In the genomic region with DNA sequence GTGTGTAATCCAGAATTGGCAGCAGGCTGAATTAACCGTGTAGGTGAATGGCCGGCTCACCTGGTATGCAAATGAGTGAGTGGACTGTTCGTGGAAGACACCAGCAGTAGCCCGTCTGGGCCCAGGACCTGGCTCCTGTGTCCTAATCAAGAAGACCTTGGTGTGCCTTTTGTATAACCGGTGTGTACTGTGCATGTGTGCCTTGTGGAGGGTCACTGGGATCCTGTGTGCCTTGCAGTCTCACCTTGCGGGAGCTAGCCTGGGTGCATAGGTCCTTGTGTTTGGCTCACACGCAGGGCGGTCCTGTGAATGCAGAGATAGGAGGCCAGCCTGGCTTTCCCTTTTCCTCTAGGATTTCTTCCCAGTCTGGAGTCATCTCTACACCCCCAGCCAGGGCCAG, we compare ENCODE assay signal across 20 mouse cellular contexts. TPM values are rescaled to one million over a fixed set of nuclear protein-coding genes. Genes with fewer than 3 reads are reported as not detected.
A peak's percentile ranks its signal among the peaks of the same experiment; 100 is the strongest.
DNase-seq lines count a peak whose midpoint lies in the region; ATAC-seq and TF ChIP-seq lines count a peak whose summit lies in the region.
"Had no signal": no experiment of that assay in that cellular context is flagged by ENCODE, and none has a peak within 500 bp of the region (broad histone marks: within the 10 kb centered on the region; RNA-seq: fewer than 3 reads in every experiment).

No protein-coding gene starts in this region.

- peak; percentile 55 for DNase-seq in brain, adult 2 months (ENCODE audit: low read depth, low spot score)
- no peak for DNase-seq in hindbrain, embryonic 10.5 days (ENCODE audit: low spot score)
- no peak for DNase-seq in heart, postnatal 14 days
- no peak for DNase-seq in thymus, postnatal 0 days (ENCODE audit: low spot score)
- no peak for DNase-seq in gastrocnemius, postnatal 25 days
- DNase-seq: kidney, adult 18-20 months; liver, embryonic 13.5 days; lung, postnatal 14 days; spleen, adult 18-20 months had no signal

- ATAC-seq in midbrain, embryonic 13.5 days = no peak
- no peak for ATAC-seq in intestine, postnatal 0 days
- ATAC-seq: activated CD4-positive, CD25-positive, alpha-beta regulatory T cell, adult 4 months; CD4-positive, CD25-positive, alpha-beta regulatory T cell, adult 4 months had no signal

- no peak for TF ChIP-seq CTCF in cortical plate, adult 2 months (IDR thresholded peaks at IDR 0.05; ENCODE audit: extremely low read depth, insufficient read depth, low read length)
- no peak for TF ChIP-seq CTCF in intestine, postnatal 0 days (IDR thresholded peaks at IDR 0.05; ENCODE audit: low read depth)

- no peak for TF ChIP-seq POLR2A in cortical plate, adult 2 months (IDR thresholded peaks at IDR 0.05; ENCODE audit: extremely low read depth, insufficient read depth, low read length)

- no peaks in the 10 kb centered on the region for H3K9me3 ChIP-seq in hindbrain, embryonic 10.5 days
- no peaks in the 10 kb centered on the region for H3K9me3 ChIP-seq in midbrain, embryonic 13.5 days
- H3K9me3 ChIP-seq in intestine, postnatal 0 days (ENCODE audit: control insufficient read depth) = no peaks in the 10 kb centered on the region
- H3K9me3 ChIP-seq: liver, embryonic 13.5 days had no signal

- 85% methylated on average over 8 of the region's 8 CpGs for WGBS in hindbrain, embryonic 10.5 days
- WGBS in midbrain, embryonic 13.5 days = 84% methylated on average over 8 of the region's 8 CpGs
- WGBS in intestine, postnatal 0 days = 75% methylated on average over 8 of the region's 8 CpGs

- peaks cover 25% of the 10 kb centered on the region for H3K4me1 ChIP-seq in cortical plate, adult 2 months (ENCODE audit: control insufficient read depth, insufficient read depth, low read length)
- peaks cover 47% of the 10 kb centered on the region for H3K4me1 ChIP-seq in hindbrain, embryonic 10.5 days (replicated peaks)
- peaks cover 60% of the 10 kb centered on the region for H3K4me1 ChIP-seq in midbrain, embryonic 13.5 days (replicated peaks)
- peaks cover 4% of the 10 kb centered on the region for H3K4me1 ChIP-seq in intestine, postnatal 0 days (replicated peaks; ENCODE audit: control insufficient read depth, insufficient read depth, low read length)

- intact Hi-C loops in heart, postnatal 14 days (cut with DNase I) = no loop called here

- peak overlapping the region; percentile 84 for H3K9ac ChIP-seq in midbrain, embryonic 13.5 days (replicated peaks)
- no peak overlapping the region for H3K9ac ChIP-seq in intestine, postnatal 0 days (ENCODE audit: low read depth, low read length)
- H3K9ac ChIP-seq: liver, embryonic 13.5 days had no signal

- H3K36me3 ChIP-seq in hindbrain, embryonic 10.5 days = peaks cover 9% of the 10 kb centered on the region; the same call in 1 of the 2 replicates
- peaks cover 11% of the 10 kb centered on the region for H3K36me3 ChIP-seq in midbrain, embryonic 13.5 days
- no peaks in the 10 kb centered on the region for H3K36me3 ChIP-seq in intestine, postnatal 0 days (ENCODE audit: control insufficient read depth, insufficient read depth)
- H3K36me3 ChIP-seq: liver, embryonic 13.5 days had no signal

- no peak overlapping the region for H3K27ac ChIP-seq in cortical plate, adult 2 months (ENCODE audit: insufficient read depth, low read length)
- peak overlapping the region; percentile 88; the same call in 1 of the 2 replicates for H3K27ac ChIP-seq in hindbrain, embryonic 10.5 days
- peak overlapping the region; percentile 45; the same call in 1 of the 2 replicates for H3K27ac ChIP-seq in midbrain, embryonic 13.5 days
- H3K27ac ChIP-seq in intestine, postnatal 0 days (ENCODE audit: low read depth, low read length) = no peak overlapping the region
- H3K27ac ChIP-seq: liver, embryonic 13.5 days; stomach, postnatal 0 days had no signal

- H3K4me3 ChIP-seq in cortical plate, adult 2 months (ENCODE audit: insufficient read depth, low read length) = peak overlapping the region; percentile 89
- peak overlapping the region; percentile 66 for H3K4me3 ChIP-seq in hindbrain, embryonic 10.5 days
- H3K4me3 ChIP-seq in midbrain, embryonic 13.5 days (replicated peaks) = peak overlapping the region; percentile 68
- no peak overlapping the region for H3K4me3 ChIP-seq in intestine, postnatal 0 days (ENCODE audit: low read depth, low read length)
- H3K4me3 ChIP-seq: liver, embryonic 13.5 days had no signal

- peaks cover 73% of the 10 kb centered on the region for H3K27me3 ChIP-seq in hindbrain, embryonic 10.5 days (ENCODE audit: insufficient read depth, poor library complexity, severe bottlenecking)
- peaks cover 32% of the 10 kb centered on the region for H3K27me3 ChIP-seq in midbrain, embryonic 13.5 days
- peaks cover 42% of the 10 kb centered on the region for H3K27me3 ChIP-seq in intestine, postnatal 0 days (replicated peaks; ENCODE audit: control insufficient read depth, insufficient read depth, low read length)

- peak overlapping the region; percentile 77 for H3K4me2 ChIP-seq in midbrain, embryonic 13.5 days (replicated peaks)
- H3K4me2 ChIP-seq in intestine, postnatal 0 days (replicated peaks; ENCODE audit: low read depth) = no peak overlapping the region

RNA-seq across cellular contexts. Expression of gene Gprin1, which starts 1.5 kb away (rescaled TPM):
- 57.2 and 62.1 TPM in 2 replicates for polyA plus RNA-seq in cortical plate, adult 2 months (2012; rRNA removed)
- 1.2 and 2.5 TPM in 2 replicates for polyA plus RNA-seq in hindbrain, embryonic 10.5 days (2016; fragmentation: Nextera tagmentation; extraction: Ambion mirVana)
- polyA plus RNA-seq in midbrain, embryonic 13.5 days (2015; fragmentation: Nextera tagmentation; extraction: Ambion mirVana) = 5.1 and 5.8 TPM in 2 replicates
- not detected for total RNA-seq in heart, postnatal 14 days (2021)
- polyA plus RNA-seq in thymus, postnatal 0 days (2015; fragmentation: Nextera tagmentation; extraction: Ambion mirVana) = 0.77 and 1.0 TPM in 2 replicates
- polyA plus RNA-seq in intestine, postnatal 0 days (2015; fragmentation: Nextera tagmentation; extraction: Ambion mirVana) = 0.50 and 0.59 TPM in 2 replicates
- not detected for total RNA-seq in gastrocnemius, postnatal 25 days (2021)
- polyA plus RNA-seq: activated CD4-positive, CD25-positive, alpha-beta regulatory T cell, adult 4 months; CD4-positive, CD25-positive, alpha-beta regulatory T cell, adult 4 months; heart, embryonic 16.5 days had no signal

RNA-seq across cellular contexts. Expression of gene Sncb, which starts 18.2 kb away (rescaled TPM):
- polyA plus RNA-seq in cortical plate, adult 2 months (2012; rRNA removed) = 734 and 773 TPM in 2 replicates
- 2.3 and 2.4 TPM in 2 replicates for polyA plus RNA-seq in hindbrain, embryonic 10.5 days (2016; fragmentation: Nextera tagmentation; extraction: Ambion mirVana)
- polyA plus RNA-seq in midbrain, embryonic 13.5 days (2015; fragmentation: Nextera tagmentation; extraction: Ambion mirVana) = 8.9 and 10.0 TPM in 2 replicates
- total RNA-seq in heart, postnatal 14 days (2021) = not detected
- polyA plus RNA-seq in thymus, postnatal 0 days (2015; fragmentation: Nextera tagmentation; extraction: Ambion mirVana) = 0.31 TPM in 1 of 2 replicates, not detected in the other
- 0.22 and 0.37 TPM in 2 replicates for polyA plus RNA-seq in intestine, postnatal 0 days (2015; fragmentation: Nextera tagmentation; extraction: Ambion mirVana)
- not detected for total RNA-seq in gastrocnemius, postnatal 25 days (2021)
- polyA plus RNA-seq: gonadal fat pad, adult 2 months; heart, embryonic 16.5 days; liver, embryonic 13.5 days had no signal

RNA-seq across cellular contexts. Expression of gene Eif4e1b, which starts 35.6 kb away (rescaled TPM):
- not detected in 2 replicates for polyA plus RNA-seq in cortical plate, adult 2 months (2012; rRNA removed)
- not detected in 2 replicates for polyA plus RNA-seq in hindbrain, embryonic 10.5 days (2016; fragmentation: Nextera tagmentation; extraction: Ambion mirVana)
- not detected in 2 replicates for polyA plus RNA-seq in midbrain, embryonic 13.5 days (2015; fragmentation: Nextera tagmentation; extraction: Ambion mirVana)
- total RNA-seq in heart, postnatal 14 days (2021) = not detected
- not detected in 2 replicates for polyA plus RNA-seq in thymus, postnatal 0 days (2015; fragmentation: Nextera tagmentation; extraction: Ambion mirVana)
- not detected in 2 replicates for polyA plus RNA-seq in intestine, postnatal 0 days (2015; fragmentation: Nextera tagmentation; extraction: Ambion mirVana)
- not detected for total RNA-seq in gastrocnemius, postnatal 25 days (2021)
- total RNA-seq: layer of hippocampus, adult 18-20 months; left cerebral cortex, postnatal 36 days had no signal
- polyA plus RNA-seq: activated CD4-positive, CD25-positive, alpha-beta regulatory T cell, adult 4 months; brain, embryonic 14.5 days; CD4-positive, CD25-positive, alpha-beta regulatory T cell, adult 4 months; gonadal fat pad, adult 2 months; heart, embryonic 16.5 days; liver, embryonic 13.5 days; stomach, postnatal 0 days had no signal

RNA-seq across cellular contexts. Expression of gene Tspan17, which starts 41.0 kb away (rescaled TPM):
- 75.7 and 78.9 TPM in 2 replicates for polyA plus RNA-seq in cortical plate, adult 2 months (2012; rRNA removed)
- polyA plus RNA-seq in hindbrain, embryonic 10.5 days (2016; fragmentation: Nextera tagmentation; extraction: Ambion mirVana) = 12.3 and 26.5 TPM in 2 replicates
- polyA plus RNA-seq in midbrain, embryonic 13.5 days (2015; fragmentation: Nextera tagmentation; extraction: Ambion mirVana) = 28.3 and 30.5 TPM in 2 replicates
- total RNA-seq in heart, postnatal 14 days (2021) = 10 to 100 TPM in 1 of 2 experiments, 1 to 10 TPM in 1; 9.0 to 12.1 TPM
- 4.4 and 5.0 TPM in 2 replicates for polyA plus RNA-seq in thymus, postnatal 0 days (2015; fragmentation: Nextera tagmentation; extraction: Ambion mirVana)
- 14.8 and 15.2 TPM in 2 replicates for polyA plus RNA-seq in intestine, postnatal 0 days (2015; fragmentation: Nextera tagmentation; extraction: Ambion mirVana)
- total RNA-seq in gastrocnemius, postnatal 25 days (2021) = 10 to 100 TPM; 14.2 to 18.0 TPM

RNA-seq across cellular contexts. Expression of gene Cdhr2, which starts 46.9 kb away (rescaled TPM):
- 0.25 and 0.29 TPM in 2 replicates for polyA plus RNA-seq in cortical plate, adult 2 months (2012; rRNA removed)
- polyA plus RNA-seq in hindbrain, embryonic 10.5 days (2016; fragmentation: Nextera tagmentation; extraction: Ambion mirVana) = 0.07 and 0.15 TPM in 2 replicates
- 0.15 TPM in 2 replicates for polyA plus RNA-seq in midbrain, embryonic 13.5 days (2015; fragmentation: Nextera tagmentation; extraction: Ambion mirVana)
- not detected for total RNA-seq in heart, postnatal 14 days (2021)
- 0.14 and 0.22 TPM in 2 replicates for polyA plus RNA-seq in thymus, postnatal 0 days (2015; fragmentation: Nextera tagmentation; extraction: Ambion mirVana)
- polyA plus RNA-seq in intestine, postnatal 0 days (2015; fragmentation: Nextera tagmentation; extraction: Ambion mirVana) = 267 and 292 TPM in 2 replicates
- total RNA-seq in gastrocnemius, postnatal 25 days (2021) = not detected
- polyA plus RNA-seq: CD4-positive, CD25-positive, alpha-beta regulatory T cell, adult 4 months had no signal

Comparison
In these comparisons a context has a peak if more than half of its experiments do, and no peak if none do; other contexts are left out.
1. H3K27ac ChIP-seq: peak in hindbrain, embryonic 10.5 days (single experiment) and midbrain, embryonic 13.5 days (single experiment); none in cortical plate, adult 2 months (single experiment) and intestine, postnatal 0 days (single experiment).
2. RNA of gene Sncb, which starts 18.2 kb away (polyA plus RNA-seq): 734 to 773 TPM in cortical plate, adult 2 months; 8.9 to 10.0 TPM in midbrain, embryonic 13.5 days, 2.3 to 2.4 TPM in hindbrain, embryonic 10.5 days, 0.22 to 0.37 TPM in intestine, postnatal 0 days and 0.31 TPM in thymus, postnatal 0 days; every median in the first group is over 10 times any median in the second.